Mouse (Mus musculus): Measurements from ENCODE around the gene Grhl1.
"Not testable (repeated sequence)": the region's sequence is repeated elsewhere in the genome, so short reads cannot be mapped to it uniquely, and the experiment has no call there.

The Grhl1 gene

GRCm38 (mm10) chr12:24571523-24572392, at the start of gene Grhl1:
Gene Grhl1, plus strand, starts transcription at chr12:24572283.
- peak; percentile 95 for DNase-seq

GRCm38 (mm10) chr12:24525065-24525464, 47.0 kb upstream of the Grhl1 start:
- not testable (repeated sequence) for DNase-seq

- DNase-seq: no peak
These were observed 35.7 kb upstream of the Grhl1 start for GRCm38 (mm10) chr12:24536390-24536789.

- no peak for DNase-seq
These were observed 34.9 kb upstream of the Grhl1 start for GRCm38 (mm10) chr12:24537201-24537600.

- DNase-seq: no peak
These were observed 34.1 kb upstream of the Grhl1 start for GRCm38 (mm10) chr12:24537965-24538364.

GRCm38 (mm10) chr12:24541426-24542154, 30.5 kb upstream of the Grhl1 start:
- DNase-seq: no peak

- no peak for DNase-seq
These were observed 24.4 kb upstream of the Grhl1 start for GRCm38 (mm10) chr12:24547686-24548085.

GRCm38 (mm10) chr12:24548885-24549284, 23.2 kb upstream of the Grhl1 start:
- DNase-seq: no peak

GRCm38 (mm10) chr12:24552531-24552930, 19.6 kb upstream of the Grhl1 start:
- no peak for DNase-seq

GRCm38 (mm10) chr12:24555976-24556375, 16.1 kb upstream of the Grhl1 start:
- DNase-seq: no peak

- no peak for DNase-seq
These were observed 8.6 kb upstream of the Grhl1 start for GRCm38 (mm10) chr12:24563395-24563960.

- DNase-seq: no peak
These were observed 6.8 kb upstream of the Grhl1 start for GRCm38 (mm10) chr12:24565311-24565710.

GRCm38 (mm10) chr12:24567606-24568005, 4.5 kb upstream of the Grhl1 start:
- DNase-seq: no peak

- DNase-seq: no peak
These were observed 565 bp downstream of the Grhl1 start for GRCm38 (mm10) chr12:24572421-24573274.

- no peak for DNase-seq
These were observed 1.1 kb downstream of the Grhl1 start for GRCm38 (mm10) chr12:24573275-24573580.

GRCm38 (mm10) chr12:24574870-24575269, 2.8 kb downstream of the Grhl1 start:
- DNase-seq: no peak

GRCm38 (mm10) chr12:24580452-24580851, 8.4 kb downstream of the Grhl1 start:
- peak; percentile 40 for DNase-seq

GRCm38 (mm10) chr12:24580996-24581683, 9.1 kb downstream of the Grhl1 start:
- peak; percentile 62 for DNase-seq

- no peak for DNase-seq
These were observed 11.6 kb downstream of the Grhl1 start for GRCm38 (mm10) chr12:24583653-24584052.

GRCm38 (mm10) chr12:24584835-24585234, 12.8 kb downstream of the Grhl1 start:
- no peak for DNase-seq

- DNase-seq: no peak
These were observed 14.1 kb downstream of the Grhl1 start for GRCm38 (mm10) chr12:24586193-24586592.

GRCm38 (mm10) chr12:24590371-24590770, 18.3 kb downstream of the Grhl1 start:
- DNase-seq: no peak
